Mouse (Mus musculus) ES-E14 (cell line): ENCODE measurements around the gene 6430628N08Rik.

Source experiments
- CHD2 ChIP-seq: IDR thresholded peaks from 2 replicates; pipeline ENCODE4 v1.6.1; 2014; ENCODE audit warnings: mild to moderate bottlenecking, low read depth, low read length, inconsistent platforms
- ZC3H11A ChIP-seq: IDR thresholded peaks from 2 replicates; pipeline ENCODE4 v1.6.1; 2012; ENCODE audit warnings: low read depth, mild to moderate bottlenecking, inconsistent platforms, low read length, borderline replicate concordance
- ZNF384 ChIP-seq: IDR thresholded peaks from 2 replicates; pipeline ENCODE4 v1.6.1; 2012; ENCODE audit warnings: low read depth, low read length, inconsistent platforms

DNA sequence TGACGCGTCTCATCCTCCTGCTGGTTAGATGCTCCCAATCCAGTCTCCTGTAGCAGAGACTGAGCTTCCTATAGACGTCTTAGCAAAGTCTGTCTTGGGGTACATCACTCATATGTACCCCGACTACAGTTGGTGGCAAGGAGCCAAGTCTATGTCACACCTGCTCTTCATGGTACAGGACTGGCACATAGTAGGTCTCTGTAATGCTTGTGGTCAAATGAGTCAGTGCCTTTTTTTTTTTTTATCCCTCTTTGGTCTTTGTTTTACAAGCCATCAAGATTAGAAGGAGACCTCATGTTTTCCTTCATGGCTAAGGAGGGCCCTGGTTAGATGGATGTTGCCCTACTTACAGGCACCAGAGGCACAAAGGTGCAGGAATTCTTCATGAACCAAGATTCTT, 49.6 kb upstream of the 6430628N08Rik start:
- TF ChIP-seq ZNF384 = no peak
- TF ChIP-seq ZC3H11A = no peak
- TF ChIP-seq CHD2 = no peak
